Mouse (Mus musculus) liver, embryonic 14.5 days (tissue): Measurements from ENCODE around the gene Kcnma1. TPM values are rescaled to one million over a fixed set of nuclear protein-coding genes. Genes with fewer than 3 reads are reported as not detected.

ENCODE experiments used
- ATAC-seq: fragments of 200-750 bp; cut with Nextera tagmentation; 2 replicates; pipeline ENCODE4 v1.8.0; 2017; ENCODE audit warnings: moderate number of reproducible peaks, mild to moderate bottlenecking, moderate library complexity; ENCODE audit not compliant: insufficient read depth
- DNase-seq, 3 experiments: peaks; one replicate each; pipeline ENCODE4 v3.0.0-alpha.2; 2012 to 2013; ENCODE audit warnings: low read depth in 3 of 3, low spot score in 3 of 3
- H3K27ac ChIP-seq: fragments of 300-500 bp; sonication (generic); 2 replicates; pipeline ENCODE4 v1.5.1; 2014; ENCODE audit warnings: moderate library complexity, mild to moderate bottlenecking, control low read depth, inconsistent platforms
- H3K27me3 ChIP-seq: fragments of 300-500 bp; sonication (generic); 2 replicates; pipeline ENCODE4 v1.6.1; 2014; ENCODE audit warnings: mild to moderate bottlenecking, low read length, moderate library complexity; ENCODE audit not compliant: control insufficient read depth, insufficient read depth
- H3K36me3 ChIP-seq: fragments of 300-500 bp; sonication (generic); replicated peaks from 2 replicates; pipeline ENCODE4 v1.6.1; 2014; ENCODE audit warnings: low read depth; ENCODE audit not compliant: control insufficient read depth, insufficient read depth
- H3K4me1 ChIP-seq, 2 experiments: fragments of 200-500 bp in 1 of 2; fragments of 300-500 bp in 1 of 2; sonication (generic) in 1 of 2; replicated peaks; 2 replicates each; pipeline ENCODE4 v1.6.1; 2012 to 2014; ENCODE audit warnings: antibody characterized with exemption in 1 of 2, inconsistent platforms in 1 of 2, low read length in 1 of 2; ENCODE audit not compliant: control insufficient read depth in 2 of 2, insufficient read depth in 2 of 2
- H3K4me2 ChIP-seq: fragments of 300-500 bp; sonication (generic); 2 replicates; pipeline ENCODE4 v1.6.1; 2014; ENCODE audit warnings: low read depth, mild to moderate bottlenecking, control low read depth, moderate library complexity
- H3K4me3 ChIP-seq, 2 experiments: fragments of 200-500 bp in 1 of 2; fragments of 300-500 bp in 1 of 2; sonication (generic) in 1 of 2; 2 replicates each; pipeline ENCODE4 v1.5.1; 2012 to 2014; ENCODE audit warnings: low read depth in 2 of 2, low read length in 2 of 2, mild to moderate bottlenecking in 2 of 2, control low read depth in 1 of 2, inconsistent platforms in 1 of 2, moderate library complexity in 1 of 2; ENCODE audit not compliant: insufficient read depth in 1 of 2
- H3K9ac ChIP-seq: fragments of 300-500 bp; sonication (generic); replicated peaks from 2 replicates; pipeline ENCODE4 v1.6.1; 2014; ENCODE audit warnings: mild to moderate bottlenecking, control low read depth, moderate library complexity
- H3K9me3 ChIP-seq: fragments of 300-500 bp; sonication (generic); 2 replicates; pipeline ENCODE4 v1.6.1; 2016; ENCODE audit warnings: low read length, mixed read lengths; ENCODE audit not compliant: control insufficient read depth
- CTCF ChIP-seq: IDR thresholded peaks from 2 replicates; pipeline ENCODE4 v1.5.1; 2016; ENCODE audit warnings: antibody characterized with exemption, low read depth, control low read depth
- EP300 ChIP-seq: IDR thresholded peaks from 2 replicates; pipeline ENCODE4 v1.6.1; 2016; ENCODE audit warnings: antibody characterized with exemption, low read depth
- WGBS: fragments of 180-500 bp; shearing (Covaris S2); extraction: QIAGEN DNeasy Blood & Tissue Kit; methylation state at CpG from one replicate; pipeline ENCODE4 v1.1.7; 2014; ENCODE audit not compliant: insufficient replicate concordance; 5-methylcytosine and 5-hydroxymethylcytosine counted together
- polyA plus RNA-seq, 2 experiments: library from polyadenylated mRNA; depleted of rRNA in 1 of 2; stranded (reverse) in 1 of 2; unstranded in 1 of 2; fragments of >200 nt; fragmentation: Nextera tagmentation in 1 of 2; extraction: Ambion mirVana in 1 of 2; gene quantifications; 2 replicates each; pipeline versions ENCODE4 v1.2.1 to v1.2.3; 2012 to 2014

The Kcnma1 gene
- polyA plus RNA-seq, 2 experiments: 0.03 TPM; not detected in 1

DNA sequence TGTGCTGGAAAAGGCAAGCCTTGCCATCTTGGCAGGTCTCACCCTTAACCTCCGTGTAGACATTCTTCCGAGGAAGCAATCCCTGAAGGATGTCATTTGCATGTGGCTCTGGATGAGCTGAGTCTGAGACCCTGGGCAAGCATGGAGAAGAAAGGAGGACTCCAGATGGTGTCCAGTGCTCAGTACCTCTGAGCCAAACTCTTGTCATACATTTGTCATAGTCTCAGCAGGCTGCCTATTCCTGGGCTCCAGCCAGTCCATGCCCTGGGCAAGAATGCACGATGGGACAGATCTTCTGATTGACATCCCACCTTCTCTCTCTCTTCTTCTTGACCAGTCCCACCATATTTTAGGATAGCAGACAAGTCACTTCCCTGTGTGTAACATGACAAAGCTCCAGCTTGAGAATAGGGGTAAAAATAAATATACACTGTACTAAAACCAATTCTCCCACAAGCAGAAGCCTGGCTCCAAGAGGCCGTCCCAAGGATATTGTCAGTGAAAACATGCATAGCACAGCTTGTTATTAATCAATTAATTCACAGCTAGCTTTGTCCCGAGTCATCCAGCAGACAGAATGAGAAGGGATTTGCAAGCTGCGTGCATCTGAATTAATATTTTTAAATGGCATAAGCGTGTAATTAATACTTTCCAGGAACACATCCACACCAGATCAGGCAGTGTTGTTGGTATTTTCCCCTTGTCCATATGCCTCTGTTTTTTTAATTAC lies 290.4 kb downstream of the Kcnma1 start:
- no peaks in the 10 kb centered on the region for H3K9me3 ChIP-seq
- H3K4me1 ChIP-seq: no peaks in the 10 kb centered on the region
- no peak for DNase-seq
- H3K27me3 ChIP-seq: no peaks in the 10 kb centered on the region
- H3K4me2 ChIP-seq: no peak overlapping the region
- no peak overlapping the region for H3K27ac ChIP-seq
- no peak for ATAC-seq
- no peak overlapping the region for H3K9ac ChIP-seq
- 57% methylated on average over 7 of the region's 7 CpGs for WGBS
- H3K4me3 ChIP-seq: no peak overlapping the region
- no peaks in the 10 kb centered on the region for H3K36me3 ChIP-seq
- TF ChIP-seq EP300 (no peak), CTCF (no peak)

DNA sequence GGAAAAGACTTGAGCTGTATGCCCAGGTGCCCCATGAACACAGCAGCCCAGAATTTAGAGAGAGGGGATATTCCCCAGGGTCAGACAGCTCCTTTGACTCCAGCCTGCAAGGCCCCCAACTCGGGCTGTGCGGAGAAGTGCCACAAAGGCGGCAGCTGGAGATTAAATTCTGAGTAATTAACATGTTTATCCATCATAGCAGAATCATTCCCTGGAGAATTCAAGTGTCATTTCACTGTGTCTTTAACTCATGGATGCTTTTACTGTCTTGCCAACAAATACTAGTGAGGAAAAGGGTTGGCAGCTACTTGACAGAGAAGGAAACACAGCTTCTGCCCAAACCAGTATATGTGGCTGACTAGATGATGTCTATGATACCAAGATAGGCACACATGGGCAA lies 295.0 kb downstream of the Kcnma1 start:
- WGBS: 67% methylated on average over 3 of the region's 3 CpGs
- Histone ChIP-seq H3K27me3 (no peaks in the 10 kb centered on the region), H3K9me3 (no peaks in the 10 kb centered on the region), H3K4me3 (no peak overlapping the region), H3K9ac (no peak overlapping the region), H3K4me2 (no peak overlapping the region), H3K27ac (no peak overlapping the region), H3K4me1 (no peaks in the 10 kb centered on the region), H3K36me3 (no peaks in the 10 kb centered on the region)
- DNase-seq (no peak), ATAC-seq (no peak)
- TF ChIP-seq EP300: no peak
- TF ChIP-seq CTCF: no peak

DNA sequence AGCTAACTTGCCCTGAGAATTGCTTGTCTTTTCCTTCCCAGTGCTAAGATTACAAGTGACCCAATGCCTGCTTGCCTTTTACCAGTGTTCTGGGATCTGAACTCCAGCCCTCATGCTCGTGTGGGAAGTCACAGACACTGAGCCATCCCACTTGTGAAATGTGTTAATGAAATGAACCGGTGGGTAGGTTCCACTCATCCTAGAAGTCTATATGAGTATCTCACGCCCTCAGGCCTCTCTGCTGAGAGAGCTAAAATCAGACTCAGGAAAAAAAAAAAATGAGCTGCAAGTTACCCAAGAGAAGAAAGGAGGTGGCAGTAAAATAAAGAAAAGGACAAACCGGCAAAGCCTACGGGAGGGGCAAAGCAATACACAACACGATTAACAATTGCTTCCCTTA lies 295.6 kb downstream of the Kcnma1 start:
- no peak for ATAC-seq
- H3K27ac ChIP-seq: no peak overlapping the region
- no peaks in the 10 kb centered on the region for H3K9me3 ChIP-seq
- H3K4me3 ChIP-seq: no peak overlapping the region
- DNase-seq: no peak
- no peaks in the 10 kb centered on the region for H3K36me3 ChIP-seq
- no peak overlapping the region for H3K4me2 ChIP-seq
- WGBS: 61% methylated on average over 6 of the region's 6 CpGs
- no peaks in the 10 kb centered on the region for H3K27me3 ChIP-seq
- no peaks in the 10 kb centered on the region for H3K4me1 ChIP-seq
- TF ChIP-seq CTCF: no peak
- H3K9ac ChIP-seq: no peak overlapping the region

DNA sequence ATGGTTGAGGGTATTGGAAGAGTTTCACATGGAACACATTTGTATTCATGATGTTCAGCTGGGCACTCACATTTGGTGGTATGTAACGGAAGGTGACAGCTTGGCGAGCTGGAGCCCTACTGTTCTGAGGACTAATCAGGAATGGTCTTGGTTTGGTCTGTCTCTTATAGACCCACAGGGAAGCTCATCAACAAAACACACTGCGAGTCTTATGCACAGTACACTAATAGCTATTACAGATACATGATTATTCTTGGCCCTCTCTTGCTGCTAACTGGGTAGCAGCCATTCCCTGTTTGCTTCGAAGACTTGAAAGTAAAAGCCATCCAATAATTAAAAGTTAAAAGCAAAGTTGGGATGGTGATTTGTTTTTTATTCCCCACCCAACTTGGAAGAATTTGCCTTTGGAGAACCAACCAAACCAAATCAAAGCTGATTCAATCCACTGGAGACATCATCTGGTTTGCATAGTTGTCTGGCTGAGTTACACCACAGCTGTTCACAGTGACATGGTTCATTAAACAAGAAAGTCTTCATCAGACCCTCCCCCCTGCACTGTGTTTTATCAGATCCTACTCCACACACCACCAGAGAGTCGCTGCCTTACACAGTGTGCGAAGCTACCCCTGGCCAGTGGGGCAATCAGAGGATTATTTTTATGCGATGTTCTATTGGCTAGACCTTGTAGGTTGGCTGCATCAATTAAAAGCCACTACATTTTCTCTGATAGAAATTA lies 299.7 kb downstream of the Kcnma1 start:
- DNase-seq: no peak
- no peaks in the 10 kb centered on the region for H3K27me3 ChIP-seq
- H3K4me1 ChIP-seq: no peaks in the 10 kb centered on the region
- H3K36me3 ChIP-seq: no peaks in the 10 kb centered on the region
- H3K4me2 ChIP-seq: no peak overlapping the region
- 62% methylated on average over 7 of the region's 7 CpGs for whole genome bisulfite sequencing
- no peak overlapping the region for H3K9ac ChIP-seq
- TF ChIP-seq EP300 (no peak), CTCF (no peak)
- no peak overlapping the region for H3K4me3 ChIP-seq
- H3K9me3 ChIP-seq: no peaks in the 10 kb centered on the region
- H3K27ac ChIP-seq: no peak overlapping the region
- ATAC-seq: no peak

DNA sequence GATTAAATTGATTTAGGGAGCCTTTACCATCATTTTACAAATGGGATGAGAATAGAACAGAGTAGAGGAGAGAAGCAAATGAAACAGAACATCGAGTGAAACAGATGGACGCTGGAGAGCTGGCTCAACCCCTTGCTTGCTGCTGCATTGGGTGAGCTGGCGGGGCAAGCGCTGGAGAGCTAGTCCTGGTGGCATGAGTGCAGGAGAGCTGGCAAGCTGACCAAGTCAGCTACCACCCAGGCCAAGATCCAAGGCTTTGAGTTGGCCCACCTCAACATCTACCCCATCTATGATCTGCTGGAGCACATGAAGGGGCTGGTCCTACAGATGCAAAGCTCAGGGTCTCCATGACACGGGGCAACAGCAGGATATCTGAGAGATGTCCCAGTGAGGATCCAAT lies 301.4 kb downstream of the Kcnma1 start:
- H3K27me3 ChIP-seq: no peaks in the 10 kb centered on the region
- H3K4me3 ChIP-seq: no peak overlapping the region
- ATAC-seq (no peak), DNase-seq (no peak)
- no peak overlapping the region for H3K4me2 ChIP-seq
- H3K4me1 ChIP-seq: no peaks in the 10 kb centered on the region
- H3K9me3 ChIP-seq: no peaks in the 10 kb centered on the region
- TF ChIP-seq EP300: no peak
- H3K9ac ChIP-seq: no peak overlapping the region
- H3K36me3 ChIP-seq: no peaks in the 10 kb centered on the region
- H3K27ac ChIP-seq: no peak overlapping the region
- 60% methylated on average over 5 of the region's 5 CpGs for WGBS
